Comparison of ENCODE assay signal across 9 mouse cellular contexts in genomic region chr8:91629594-91629993, GRCm38 (mm10).
DNase-seq lines count a peak whose midpoint lies in the region; ATAC-seq and TF ChIP-seq lines count a peak whose summit lies in the region.
"Had no signal": no experiment of that assay in that cellular context is flagged by ENCODE, and none has a peak within 500 bp of the region (broad histone marks: within the 10 kb centered on the region; RNA-seq: fewer than 3 reads in every experiment).

No protein-coding gene starts in this region.

- H3K27me3 ChIP-seq in lung, embryonic 15.5 days = peaks cover 8% of the 10 kb centered on the region; the same call in 1 of the 2 replicates
- H3K27me3 ChIP-seq in intestine, postnatal 0 days (replicated peaks; ENCODE audit: control insufficient read depth, insufficient read depth, low read length) = no peaks in the 10 kb centered on the region
- H3K27me3 ChIP-seq in midbrain, embryonic 14.5 days (ENCODE audit: control insufficient read depth, insufficient read depth, low read length) = peaks cover 11% of the 10 kb centered on the region; the same call in 1 of the 2 replicates

- no peak overlapping the region for H3K27ac ChIP-seq in lung, embryonic 15.5 days
- H3K27ac ChIP-seq in intestine, postnatal 0 days (ENCODE audit: low read depth, low read length) = no peak overlapping the region
- no peak overlapping the region for H3K27ac ChIP-seq in midbrain, embryonic 14.5 days (replicated peaks; ENCODE audit: low read depth, low read length)
- H3K27ac ChIP-seq: limb, embryonic 15.5 days had no signal

- H3K36me3 ChIP-seq in lung, embryonic 15.5 days = no peaks in the 10 kb centered on the region
- no peaks in the 10 kb centered on the region for H3K36me3 ChIP-seq in intestine, postnatal 0 days (ENCODE audit: control insufficient read depth, insufficient read depth)
- H3K36me3 ChIP-seq in midbrain, embryonic 14.5 days (ENCODE audit: control insufficient read depth, insufficient read depth, low read length) = no peaks in the 10 kb centered on the region
- H3K36me3 ChIP-seq: limb, embryonic 15.5 days had no signal

- 29% methylated on average over 14 of the region's 14 CpGs for WGBS in lung, embryonic 15.5 days
- WGBS in intestine, postnatal 0 days = 54% methylated on average over 14 of the region's 14 CpGs
- 18% methylated on average over 14 of the region's 14 CpGs for WGBS in midbrain, embryonic 14.5 days

- H3K4me1 ChIP-seq in lung, embryonic 15.5 days = peaks cover 32% of the 10 kb centered on the region
- H3K4me1 ChIP-seq in intestine, postnatal 0 days (replicated peaks; ENCODE audit: control insufficient read depth, insufficient read depth, low read length) = no peaks in the 10 kb centered on the region
- H3K4me1 ChIP-seq in midbrain, embryonic 14.5 days (ENCODE audit: control insufficient read depth, insufficient read depth, low read length) = peaks cover 62% of the 10 kb centered on the region

- H3K9me3 ChIP-seq in lung, embryonic 15.5 days = no peaks in the 10 kb centered on the region
- H3K9me3 ChIP-seq in intestine, postnatal 0 days (ENCODE audit: control insufficient read depth) = no peaks in the 10 kb centered on the region
- H3K9me3 ChIP-seq in midbrain, embryonic 14.5 days (ENCODE audit: control insufficient read depth, low read length) = no peaks in the 10 kb centered on the region
- H3K9me3 ChIP-seq: limb, embryonic 15.5 days had no signal

- 0 out of 2 replicates have a peak overlapping the region, but pooled peaks have one; percentile 0 for H3K4me2 ChIP-seq in lung, embryonic 15.5 days
- peak overlapping the region; percentile 3; the same call in 1 of the 2 replicates for H3K4me2 ChIP-seq in intestine, postnatal 0 days (replicated peaks; ENCODE audit: low read depth)
- H3K4me2 ChIP-seq in midbrain, embryonic 14.5 days (ENCODE audit: low read length) = peak overlapping the region; percentile 33
- H3K4me2 ChIP-seq: limb, embryonic 15.5 days had no signal

- TF ChIP-seq CTCF in intestine, postnatal 0 days (IDR thresholded peaks at IDR 0.05; ENCODE audit: low read depth) = no peak

- DNase-seq in lung, postnatal 10 days = no peak
- peak; percentile 98 for DNase-seq in heart, adult 11 months
- peak; percentile 61 for DNase-seq in midbrain, embryonic 14.5 days
- no peak for DNase-seq in thymus, adult 18-20 months
- DNase-seq in layer of hippocampus, postnatal 36 days = no peak
- DNase-seq in right cerebral cortex, adult 18-20 months = no peak

- peak overlapping the region; percentile 2; the same call in 1 of the 2 replicates for H3K4me3 ChIP-seq in lung, embryonic 15.5 days
- H3K4me3 ChIP-seq in intestine, postnatal 0 days (ENCODE audit: low read depth, low read length) = 0 out of 2 replicates have a peak overlapping the region, but pooled peaks have one; percentile 12
- no peak overlapping the region for H3K4me3 ChIP-seq in midbrain, embryonic 14.5 days (replicated peaks; ENCODE audit: low read depth, low read length)
- H3K4me3 ChIP-seq: limb, embryonic 15.5 days had no signal

- no peak for ATAC-seq in lung, embryonic 15.5 days (ENCODE audit: borderline replicate concordance, extremely low read depth, low FRiP score, low TSS enrichment)
- no peak for ATAC-seq in intestine, postnatal 0 days
- ATAC-seq in midbrain, embryonic 14.5 days (ENCODE audit: low FRiP score, low TSS enrichment) = no peak

- no peak overlapping the region for H3K9ac ChIP-seq in lung, embryonic 15.5 days
- H3K9ac ChIP-seq in intestine, postnatal 0 days (ENCODE audit: low read depth, low read length) = no peak overlapping the region
- no peak overlapping the region for H3K9ac ChIP-seq in midbrain, embryonic 14.5 days (replicated peaks; ENCODE audit: low read length)
- H3K9ac ChIP-seq: limb, embryonic 15.5 days had no signal

Comparison
In these comparisons a context has a peak if more than half of its experiments do, and no peak if none do; other contexts are left out.
1. DNase-seq: peak in heart, adult 11 months (single experiment) and midbrain, embryonic 14.5 days (single experiment); none in lung, postnatal 10 days (single experiment), thymus, adult 18-20 months (0 of 2), layer of hippocampus, postnatal 36 days (0 of 2) and right cerebral cortex, adult 18-20 months (single experiment).
2. Peak in every context shown above with its lines, with median percentiles within 50 percentile points of each other: H3K4me2 ChIP-seq.